Mouse (Mus musculus): ENCODE results near the gene Vmn1r194. TPM values are rescaled to one million over a fixed set of nuclear protein-coding genes. Genes with fewer than 3 reads are reported as not detected.

Vmn1r194 gene
- total and polyA plus RNA-seq, 3 experiments, result not detected

DNA sequence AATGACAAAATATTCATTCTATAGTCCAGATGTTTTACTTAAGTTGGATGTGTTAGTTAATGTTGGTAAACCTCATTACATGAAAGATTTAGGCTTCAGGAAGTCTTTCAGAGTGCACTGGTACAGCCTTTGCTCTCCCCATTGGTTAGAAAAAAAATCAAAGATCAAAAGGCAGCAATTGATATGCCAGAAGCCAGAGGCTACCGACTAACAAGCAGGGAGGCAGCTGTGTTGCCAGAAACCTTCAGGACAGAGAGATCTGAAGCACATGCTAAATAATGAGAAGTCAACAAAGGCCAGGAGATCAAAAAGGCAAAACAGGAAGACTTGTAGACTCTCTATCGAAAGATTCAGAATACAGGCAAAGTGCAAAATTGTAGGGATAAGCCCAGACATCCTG lies 27.7 kb downstream of the Vmn1r194 start:
- H3K79me2 ChIP-seq (ENCODE audit: control insufficient read depth, insufficient read depth, low read length, poor library complexity), result no peaks in the 10 kb centered on the region
- no peaks in the 10 kb centered on the region for H3K36me3 ChIP-seq (ENCODE audit: control insufficient read depth in 1 of 2, insufficient read depth in 2 of 2, low read length in 2 of 2)
- no peaks in the 10 kb centered on the region for H3K9me3 ChIP-seq (replicated peaks; ENCODE audit: insufficient read depth, low read length)
- no peaks in the 10 kb centered on the region for H3K4me1 ChIP-seq (ENCODE audit: control insufficient read depth in 1 of 2, insufficient read depth in 2 of 2, low read length in 2 of 2)
- DNase-seq (ENCODE audit: low read depth, low spot score), result no peak
- H3K9ac ChIP-seq (ENCODE audit: control insufficient read depth, low read depth, low read length, poor library complexity, severe bottlenecking), result no peak overlapping the region
- no peak overlapping the region for H3K4me3 ChIP-seq (ENCODE audit: control insufficient read depth in 1 of 2, insufficient read depth in 1 of 2, low read depth in 2 of 2, low read length in 2 of 2)
- no peak overlapping the region for H3K27ac ChIP-seq (ENCODE audit: control insufficient read depth, low read depth, low read length)
- TF ChIP-seq POLR2A (IDR thresholded peaks at IDR 0.05; ENCODE audit: control insufficient read depth in 1 of 2, insufficient read depth in 1 of 2, low read depth in 1 of 2, low read length in 2 of 2, poor library complexity in 1 of 2) (no peak), GABPA (IDR thresholded peaks at IDR 0.05; ENCODE audit: low read depth, low read length) (no peak), UBTF (IDR thresholded peaks at IDR 0.05; ENCODE audit: borderline replicate concordance, insufficient read depth, low read depth, low read length) (no peak), EP300 (IDR thresholded peaks at IDR 0.05; ENCODE audit: low read depth in 1 of 2, low read length in 2 of 2) (no peak), HCFC1 (IDR thresholded peaks at IDR 0.05; ENCODE audit: low read depth, low read length) (no peak), MXI1 (IDR thresholded peaks at IDR 0.05; ENCODE audit: low read depth, low read length) (no peak), KAT2A (conservative IDR thresholded peaks at IDR 0.05; ENCODE audit: low read depth, low read length) (no peak), ELF1 (IDR thresholded peaks at IDR 0.05; ENCODE audit: low read depth, low read length) (no peak), MAZ (IDR thresholded peaks at IDR 0.05; ENCODE audit: low read depth, low read length) (no peak), CHD2 (IDR thresholded peaks at IDR 0.05; ENCODE audit: low read length) (no peak), MEF2A (IDR thresholded peaks at IDR 0.05; ENCODE audit: extremely low read depth, insufficient replicate concordance, low read depth, low read length, poor library complexity, severe bottlenecking) (no peak), NELFE (IDR thresholded peaks at IDR 0.05; ENCODE audit: low read depth, low read length) (no peak), TBP (IDR thresholded peaks at IDR 0.05; ENCODE audit: low read depth, low read length) (no peak)
- H3K27me3 ChIP-seq (ENCODE audit: control insufficient read depth in 1 of 2, insufficient read depth in 2 of 2, low read length in 2 of 2), result no peaks in the 10 kb centered on the region

DNA sequence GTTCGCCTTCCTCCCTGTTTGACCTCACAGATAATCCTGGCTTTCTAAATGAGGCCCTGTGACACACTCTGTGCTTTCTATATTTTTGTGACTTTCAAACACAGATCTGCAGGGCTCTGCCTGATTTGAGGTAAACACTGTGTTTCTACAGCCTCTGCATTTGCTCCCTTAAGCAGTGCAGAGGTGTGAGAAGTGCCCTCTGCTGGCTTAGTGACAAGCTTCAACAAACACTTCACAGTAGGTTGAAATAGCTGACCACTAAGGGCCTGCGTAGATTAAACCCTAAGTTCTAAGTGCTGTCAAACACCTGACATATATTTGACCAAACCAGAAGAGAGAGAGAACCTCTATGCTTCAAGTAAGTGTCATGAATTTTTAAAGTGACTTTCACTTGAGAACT lies 40.6 kb downstream of the Vmn1r194 start:
- no peaks in the 10 kb centered on the region for H3K36me3 ChIP-seq (ENCODE audit: control insufficient read depth in 1 of 2, insufficient read depth in 2 of 2, low read length in 2 of 2)
- no peaks in the 10 kb centered on the region for H3K27me3 ChIP-seq (ENCODE audit: control insufficient read depth in 1 of 2, insufficient read depth in 2 of 2, low read length in 2 of 2)
- no peak overlapping the region for H3K27ac ChIP-seq (ENCODE audit: control insufficient read depth, low read depth, low read length)
- H3K9ac ChIP-seq (ENCODE audit: control insufficient read depth, low read depth, low read length, poor library complexity, severe bottlenecking), result no peak overlapping the region
- no peak for DNase-seq (ENCODE audit: low read depth, low spot score)
- H3K4me3 ChIP-seq (ENCODE audit: control insufficient read depth in 1 of 2, insufficient read depth in 1 of 2, low read depth in 2 of 2, low read length in 2 of 2), result no peak overlapping the region
- H3K4me1 ChIP-seq (ENCODE audit: control insufficient read depth in 1 of 2, insufficient read depth in 2 of 2, low read length in 2 of 2), result no peaks in the 10 kb centered on the region
- TF ChIP-seq E2F4 (IDR thresholded peaks at IDR 0.05; ENCODE audit: borderline replicate concordance, low read depth, low read length) (no peak), ZC3H11A (IDR thresholded peaks at IDR 0.05; ENCODE audit: low read depth, low read length) (no peak), SIN3A (IDR thresholded peaks at IDR 0.05; ENCODE audit: low read length) (no peak), ZMIZ1 (IDR thresholded peaks at IDR 0.05; ENCODE audit: low read depth, low read length) (no peak), MAZ (IDR thresholded peaks at IDR 0.05; ENCODE audit: low read depth, low read length) (no peak), MAX (IDR thresholded peaks at IDR 0.05; ENCODE audit: low read length) (no peak), TCF12 (IDR thresholded peaks at IDR 0.05; ENCODE audit: low read depth, low read length) (no peak), USF2 (IDR thresholded peaks at IDR 0.05; ENCODE audit: borderline replicate concordance in 1 of 2, insufficient read depth in 1 of 2, low read depth in 1 of 2, low read length in 2 of 2) (no peak), NRF1 (IDR thresholded peaks at IDR 0.05; ENCODE audit: insufficient read depth, low read depth, low read length, poor library complexity, severe bottlenecking) (no peak), MYC (IDR thresholded peaks at IDR 0.05; ENCODE audit: low read depth, low read length) (no peak), MYB (IDR thresholded peaks at IDR 0.05; ENCODE audit: low read depth, low read length) (no peak), NELFE (IDR thresholded peaks at IDR 0.05; ENCODE audit: low read depth, low read length) (no peak), GABPA (IDR thresholded peaks at IDR 0.05; ENCODE audit: low read depth, low read length) (no peak), HCFC1 (IDR thresholded peaks at IDR 0.05; ENCODE audit: low read depth, low read length) (no peak), MAFK (IDR thresholded peaks at IDR 0.05; ENCODE audit: borderline replicate concordance, low read depth, low read length) (no peak)
- no peaks in the 10 kb centered on the region for H3K79me2 ChIP-seq (ENCODE audit: control insufficient read depth, insufficient read depth, low read length, poor library complexity)
- no peaks in the 10 kb centered on the region for H3K9me3 ChIP-seq (replicated peaks; ENCODE audit: insufficient read depth, low read length)
